Mouse (Mus musculus) embryo, embryonic 9.5 days (tissue): ENCODE data around the gene Rprd1b.

Experiments used
- DNase-seq: peaks from one replicate; pipeline ENCODE4 v3.0.0-alpha.2; 2017; ENCODE audit errors: extremely low spot score

Gene Rprd1b

GRCm38 (mm10) chr2:158028354-158028863, at the start of gene Rprd1b, which contains the start of gene Tti1:
Rprd1b (plus strand) TSS chr2:158028497.
Tti1 (minus strand) TSS chr2:158028433.
- peak; percentile 96 for DNase-seq

- no peak for DNase-seq
Observed at GRCm38 (mm10) chr2:157979241-157979640, 49.1 kb upstream of the Rprd1b start.

- DNase-seq = no peak
Observed at GRCm38 (mm10) chr2:157982727-157983126, 45.6 kb upstream of the Rprd1b start.

GRCm38 (mm10) chr2:157983276-157983675, 45.0 kb upstream of the Rprd1b start:
- DNase-seq = no peak

GRCm38 (mm10) chr2:157985611-157986010, 42.7 kb upstream of the Rprd1b start:
- DNase-seq = no peak

GRCm38 (mm10) chr2:157986235-157986634, 42.1 kb upstream of the Rprd1b start:
- no peak for DNase-seq

- DNase-seq = no peak
Observed at GRCm38 (mm10) chr2:157988416-157989190, 39.7 kb upstream of the Rprd1b start.

GRCm38 (mm10) chr2:157989946-157990345, 38.4 kb upstream of the Rprd1b start:
- DNase-seq = no peak

GRCm38 (mm10) chr2:157991026-157991425, 37.3 kb upstream of the Rprd1b start:
- DNase-seq = no peak

GRCm38 (mm10) chr2:157992501-157992900, 35.8 kb upstream of the Rprd1b start:
- no peak for DNase-seq

GRCm38 (mm10) chr2:157998817-157999216, 29.5 kb upstream of the Rprd1b start:
- no peak for DNase-seq

- DNase-seq = no peak
Observed at GRCm38 (mm10) chr2:158004620-158005019, 23.7 kb upstream of the Rprd1b start.

GRCm38 (mm10) chr2:158005641-158006040, 22.7 kb upstream of the Rprd1b start:
- no peak for DNase-seq

GRCm38 (mm10) chr2:158009373-158009772, 18.9 kb upstream of the Rprd1b start:
- no peak for DNase-seq

- no peak for DNase-seq
Observed at GRCm38 (mm10) chr2:158012608-158013007, 15.7 kb upstream of the Rprd1b start.

GRCm38 (mm10) chr2:158017330-158017729, 11.0 kb upstream of the Rprd1b start:
- no peak for DNase-seq

- no peak for DNase-seq
Observed at GRCm38 (mm10) chr2:158027855-158028353, 393 bp upstream of the Rprd1b start.

- DNase-seq = no peak
Observed at GRCm38 (mm10) chr2:158030007-158030406, 1.7 kb downstream of the Rprd1b start.

GRCm38 (mm10) chr2:158035813-158036212, 7.5 kb downstream of the Rprd1b start:
- DNase-seq = no peak

GRCm38 (mm10) chr2:158036408-158036807, 8.1 kb downstream of the Rprd1b start:
- DNase-seq = no peak

- no peak for DNase-seq
Observed at GRCm38 (mm10) chr2:158036953-158037352, 8.7 kb downstream of the Rprd1b start.

- DNase-seq = no peak
Observed at GRCm38 (mm10) chr2:158037571-158037970, 9.3 kb downstream of the Rprd1b start.

- no peak for DNase-seq
Observed at GRCm38 (mm10) chr2:158039662-158040061, 11.4 kb downstream of the Rprd1b start.
